Mouse (Mus musculus): ENCODE measurements around the gene Zfp831. TPM values are rescaled to one million over a fixed set of nuclear protein-coding genes. Genes with fewer than 3 reads are reported as not detected.

The Zfp831 gene
- polyA plus RNA-seq, 1 experiment = not detected

- TF ChIP-seq GATA1 (IDR thresholded peaks at IDR 0.05; ENCODE audit: low read length) (no peak), TAL1 (IDR thresholded peaks at IDR 0.05; ENCODE audit: low read length) (no peak)
- Histone ChIP-seq H3K36me3 (ENCODE audit: control insufficient read depth) (no peaks in the 10 kb centered on the region), H3K27me3 (ENCODE audit: control insufficient read depth) (no peaks in the 10 kb centered on the region), H3K4me1 (ENCODE audit: control insufficient read depth) (no peaks in the 10 kb centered on the region), H3K4me3 (replicated peaks) (no peak overlapping the region), H3K9me3 (ENCODE audit: control insufficient read depth, low read length) (no peaks in the 10 kb centered on the region)
Observed at GRCm38 (mm10) chr2:174701351-174701750, 58.0 kb downstream of the Zfp831 start.

DNA sequence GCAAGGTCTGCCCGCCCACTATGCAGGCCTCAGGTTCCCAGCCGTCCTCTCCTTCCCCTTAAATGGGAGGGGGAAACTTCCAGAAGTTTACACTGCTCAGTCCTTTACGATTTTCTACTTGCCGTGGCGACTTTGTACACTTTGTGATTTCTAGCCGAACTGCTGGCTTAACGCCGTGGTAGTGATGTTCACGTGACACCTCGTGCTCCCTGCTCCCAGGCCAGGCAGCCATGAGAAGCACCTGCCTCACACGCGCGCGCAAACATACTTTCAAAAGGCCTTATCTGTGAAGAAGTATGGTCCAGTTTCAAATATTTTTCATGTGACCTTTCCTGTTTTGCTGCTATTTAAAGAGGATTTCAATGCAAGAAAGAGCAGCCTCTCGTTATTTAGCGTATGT is 63.8 kb downstream of the Zfp831 start:
- Histone ChIP-seq H3K4me1 (ENCODE audit: control insufficient read depth) (no peaks in the 10 kb centered on the region), H3K27me3 (ENCODE audit: control insufficient read depth) (no peaks in the 10 kb centered on the region), H3K9me3 (ENCODE audit: control insufficient read depth, low read length) (no peaks in the 10 kb centered on the region), H3K4me3 (replicated peaks) (no peak overlapping the region), H3K36me3 (ENCODE audit: control insufficient read depth) (no peaks in the 10 kb centered on the region)
- no peak for TF ChIP-seq TAL1 (IDR thresholded peaks at IDR 0.05; ENCODE audit: low read length)
- no peak for TF ChIP-seq GATA1 (IDR thresholded peaks at IDR 0.05; ENCODE audit: low read length)

GRCm38 (mm10) chr2:174708587-174708986 is 65.3 kb downstream of the Zfp831 start:
- H3K4me1 ChIP-seq (ENCODE audit: control insufficient read depth) = no peaks in the 10 kb centered on the region
- H3K9me3 ChIP-seq (ENCODE audit: control insufficient read depth, low read length) = no peaks in the 10 kb centered on the region
- H3K4me3 ChIP-seq (replicated peaks) = no peak overlapping the region
- H3K27me3 ChIP-seq (ENCODE audit: control insufficient read depth) = no peaks in the 10 kb centered on the region
- no peaks in the 10 kb centered on the region for H3K36me3 ChIP-seq (ENCODE audit: control insufficient read depth)
- TF ChIP-seq TAL1 (IDR thresholded peaks at IDR 0.05; ENCODE audit: low read length) (no peak), GATA1 (IDR thresholded peaks at IDR 0.05; ENCODE audit: low read length) (no peak)

- H3K4me1 ChIP-seq (ENCODE audit: control insufficient read depth) = no peaks in the 10 kb centered on the region
- H3K36me3 ChIP-seq (ENCODE audit: control insufficient read depth) = no peaks in the 10 kb centered on the region
- TF ChIP-seq TAL1 (IDR thresholded peaks at IDR 0.05; ENCODE audit: low read length) (no peak), GATA1 (IDR thresholded peaks at IDR 0.05; ENCODE audit: low read length) (no peak)
- H3K9me3 ChIP-seq (ENCODE audit: control insufficient read depth, low read length) = no peaks in the 10 kb centered on the region
- no peak overlapping the region for H3K4me3 ChIP-seq (replicated peaks)
- no peaks in the 10 kb centered on the region for H3K27me3 ChIP-seq (ENCODE audit: control insufficient read depth)
Observed at GRCm38 (mm10) chr2:174710185-174710584, 66.9 kb downstream of the Zfp831 start.

GRCm38 (mm10) chr2:174712043-174712442 is 68.7 kb downstream of the Zfp831 start:
- H3K4me1 ChIP-seq (ENCODE audit: control insufficient read depth) = no peaks in the 10 kb centered on the region
- no peaks in the 10 kb centered on the region for H3K9me3 ChIP-seq (ENCODE audit: control insufficient read depth, low read length)
- H3K27me3 ChIP-seq (ENCODE audit: control insufficient read depth) = no peaks in the 10 kb centered on the region
- TF ChIP-seq GATA1 (IDR thresholded peaks at IDR 0.05; ENCODE audit: low read length) (no peak), TAL1 (IDR thresholded peaks at IDR 0.05; ENCODE audit: low read length) (no peak)
- H3K4me3 ChIP-seq (replicated peaks) = no peak overlapping the region
- H3K36me3 ChIP-seq (ENCODE audit: control insufficient read depth) = no peaks in the 10 kb centered on the region

GRCm38 (mm10) chr2:174715938-174716337 is 72.6 kb downstream of the Zfp831 start:
- H3K4me3 ChIP-seq (replicated peaks) = no peak overlapping the region
- H3K36me3 ChIP-seq (ENCODE audit: control insufficient read depth) = no peaks in the 10 kb centered on the region
- TF ChIP-seq TAL1 (IDR thresholded peaks at IDR 0.05; ENCODE audit: low read length) (no peak), GATA1 (IDR thresholded peaks at IDR 0.05; ENCODE audit: low read length) (no peak)
- H3K9me3 ChIP-seq (ENCODE audit: control insufficient read depth, low read length) = no peaks in the 10 kb centered on the region
- H3K4me1 ChIP-seq (ENCODE audit: control insufficient read depth) = no peaks in the 10 kb centered on the region
- no peaks in the 10 kb centered on the region for H3K27me3 ChIP-seq (ENCODE audit: control insufficient read depth)

DNA sequence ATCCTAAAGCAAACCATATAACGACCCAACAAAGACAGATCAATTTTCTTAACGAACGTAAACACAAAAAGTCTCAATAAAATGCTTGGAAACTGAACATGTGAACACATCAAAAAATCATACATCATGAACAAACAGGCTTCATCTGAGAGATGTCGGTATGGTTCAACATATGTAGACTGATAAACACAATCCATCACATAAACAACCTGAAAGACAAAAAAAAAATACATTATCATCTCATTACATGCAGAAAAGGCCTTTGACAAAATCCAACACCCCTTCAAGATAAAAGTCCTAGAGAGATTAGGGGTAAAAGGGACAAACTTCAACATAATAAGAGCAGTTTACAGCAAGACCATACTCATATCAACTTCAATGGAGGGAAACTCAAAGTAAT is 74.5 kb downstream of the Zfp831 start:
- no peak for TF ChIP-seq GATA1 (IDR thresholded peaks at IDR 0.05; ENCODE audit: low read length)
- Histone ChIP-seq H3K4me1 (ENCODE audit: control insufficient read depth) (no peaks in the 10 kb centered on the region), H3K4me3 (replicated peaks) (no peak overlapping the region), H3K27me3 (ENCODE audit: control insufficient read depth) (no peaks in the 10 kb centered on the region), H3K36me3 (ENCODE audit: control insufficient read depth) (no peaks in the 10 kb centered on the region), H3K9me3 (ENCODE audit: control insufficient read depth, low read length) (no peaks in the 10 kb centered on the region)

DNA sequence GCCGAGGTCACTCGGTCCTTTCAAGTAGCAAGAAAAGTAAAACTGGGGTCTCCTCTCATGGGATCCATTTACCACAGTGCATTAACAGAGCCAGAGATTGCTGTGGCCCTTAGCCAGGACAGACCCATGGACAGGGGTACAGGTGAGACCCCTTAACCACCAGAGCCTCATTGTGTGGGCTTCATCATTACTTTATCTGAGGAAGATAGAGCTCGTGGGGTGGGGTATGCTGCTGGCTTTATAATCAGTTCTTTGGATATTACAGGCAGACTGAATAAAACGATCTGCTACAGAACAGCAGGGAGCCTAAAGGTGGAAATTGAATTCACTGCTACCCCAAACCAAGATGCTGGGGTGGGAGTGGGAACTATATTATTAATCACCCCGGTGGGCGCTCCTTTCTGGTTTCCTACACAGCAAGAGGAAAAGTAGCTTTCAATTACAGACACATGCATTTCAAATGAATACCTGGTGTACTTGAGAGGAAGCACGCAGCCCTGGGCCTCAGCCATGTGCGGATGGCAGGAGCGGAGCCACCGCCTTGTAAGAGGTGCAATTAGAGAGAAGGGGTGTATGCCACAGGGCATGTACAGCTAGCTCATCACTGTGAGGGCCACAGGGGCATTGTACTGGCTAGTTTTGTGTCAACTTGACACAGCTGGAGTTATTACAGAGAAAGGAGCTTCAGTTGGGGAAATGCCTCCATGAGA is 83.9 kb downstream of the Zfp831 start:
- Histone ChIP-seq H3K4me1 (ENCODE audit: control insufficient read depth) (no peaks in the 10 kb centered on the region), H3K9me3 (ENCODE audit: control insufficient read depth, low read length) (peaks cover 13% of the 10 kb centered on the region), H3K36me3 (ENCODE audit: control insufficient read depth) (no peaks in the 10 kb centered on the region), H3K4me3 (replicated peaks) (no peak overlapping the region), H3K27me3 (ENCODE audit: control insufficient read depth) (no peaks in the 10 kb centered on the region)
- TF ChIP-seq TAL1 (IDR thresholded peaks at IDR 0.05; ENCODE audit: low read length) (no peak), GATA1 (IDR thresholded peaks at IDR 0.05; ENCODE audit: low read length) (no peak)

DNA sequence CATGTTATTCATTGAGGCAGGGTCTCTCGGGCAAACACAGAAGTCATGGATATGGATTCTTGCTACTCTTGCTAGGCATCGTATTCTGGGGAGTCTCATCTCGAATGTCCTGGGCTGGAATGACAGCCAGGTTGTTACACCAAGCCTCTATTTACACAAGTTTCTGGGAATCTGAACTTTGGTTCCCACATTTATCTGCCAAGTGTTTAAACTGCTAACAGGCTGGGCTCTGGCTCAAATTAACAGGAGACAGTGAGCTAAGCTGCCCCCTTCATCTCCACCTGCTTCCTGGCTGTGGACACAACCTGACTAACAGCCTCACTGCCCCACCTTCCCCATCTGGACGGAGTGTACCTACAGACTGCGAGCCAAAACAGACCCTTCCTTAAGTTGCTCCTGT is 88.6 kb downstream of the Zfp831 start:
- Histone ChIP-seq H3K36me3 (ENCODE audit: control insufficient read depth) (no peaks in the 10 kb centered on the region), H3K9me3 (ENCODE audit: control insufficient read depth, low read length) (peaks cover 13% of the 10 kb centered on the region), H3K4me3 (replicated peaks) (no peak overlapping the region), H3K27me3 (ENCODE audit: control insufficient read depth) (no peaks in the 10 kb centered on the region), H3K4me1 (ENCODE audit: control insufficient read depth) (no peaks in the 10 kb centered on the region)
- TF ChIP-seq TAL1 (IDR thresholded peaks at IDR 0.05; ENCODE audit: low read length) (no peak), GATA1 (IDR thresholded peaks at IDR 0.05; ENCODE audit: low read length) (no peak)

DNA sequence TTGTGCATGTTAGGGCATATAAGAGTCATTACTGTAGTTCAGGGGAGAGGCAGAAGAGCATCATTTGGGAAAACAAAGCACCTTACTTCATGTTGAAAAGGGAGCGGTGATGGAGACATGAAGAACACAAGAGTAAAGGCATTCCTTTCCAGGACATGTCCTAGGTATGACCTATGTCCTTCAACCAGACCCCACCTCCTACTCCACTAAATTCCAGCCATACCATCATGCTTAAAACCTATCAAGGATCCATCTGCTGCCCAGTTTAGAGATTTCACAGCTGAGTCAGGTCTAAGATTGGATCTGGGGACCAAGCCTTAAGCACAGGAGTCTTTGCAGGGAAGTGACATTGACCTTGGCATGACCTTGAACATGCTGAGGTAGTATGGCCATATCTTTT is 91.9 kb downstream of the Zfp831 start:
- TF ChIP-seq TAL1 (IDR thresholded peaks at IDR 0.05; ENCODE audit: low read length) (no peak), GATA1 (IDR thresholded peaks at IDR 0.05; ENCODE audit: low read length) (no peak)
- no peaks in the 10 kb centered on the region for H3K36me3 ChIP-seq (ENCODE audit: control insufficient read depth)
- H3K27me3 ChIP-seq (ENCODE audit: control insufficient read depth) = no peaks in the 10 kb centered on the region
- no peak overlapping the region for H3K4me3 ChIP-seq (replicated peaks)
- H3K9me3 ChIP-seq (ENCODE audit: control insufficient read depth, low read length) = peaks cover 13% of the 10 kb centered on the region
- H3K4me1 ChIP-seq (ENCODE audit: control insufficient read depth) = no peaks in the 10 kb centered on the region
